Mouse (Mus musculus) lung, embryonic 16.5 days (tissue): Measurements from ENCODE around the gene Ntsr1. TPM values are rescaled to one million over a fixed set of nuclear protein-coding genes. Genes with fewer than 3 reads are reported as not detected.
A peak's percentile ranks its signal among the peaks of the same experiment; 100 is the strongest.

ENCODE experiments used
- ATAC-seq: fragments of 200-750 bp; cut with Nextera tagmentation; 2 replicates; pipeline ENCODE4 v1.8.0; 2017; ENCODE audit warnings: low read depth, mild to moderate bottlenecking, moderate library complexity
- H3K27ac ChIP-seq: fragments of 300-500 bp; sonication (generic); 2 replicates; pipeline ENCODE4 v1.5.1; 2014; ENCODE audit warnings: mild to moderate bottlenecking, control low read depth, low read length
- H3K27me3 ChIP-seq: fragments of 300-500 bp; sonication (generic); 2 replicates; pipeline ENCODE4 v1.6.1; 2014; ENCODE audit warnings: low read depth, low read length, mixed read lengths; ENCODE audit not compliant: control insufficient read depth, insufficient read depth
- H3K36me3 ChIP-seq: fragments of 300-500 bp; sonication (generic); 2 replicates; pipeline ENCODE4 v1.6.1; 2014; ENCODE audit warnings: low read length; ENCODE audit not compliant: control insufficient read depth, insufficient read depth
- H3K4me1 ChIP-seq: fragments of 300-500 bp; sonication (generic); replicated peaks from 2 replicates; pipeline ENCODE4 v1.6.1; 2014; ENCODE audit warnings: low read length, mixed read lengths; ENCODE audit not compliant: control insufficient read depth, insufficient read depth
- H3K4me2 ChIP-seq: fragments of 300-500 bp; sonication (generic); 2 replicates; pipeline ENCODE4 v1.6.1; 2014; ENCODE audit warnings: low read depth, low read length, control low read depth
- H3K4me3 ChIP-seq: fragments of 300-500 bp; sonication (generic); 2 replicates; pipeline ENCODE4 v1.5.1; 2014; ENCODE audit warnings: mild to moderate bottlenecking, low read length, control low read depth
- H3K9ac ChIP-seq: fragments of 300-500 bp; sonication (generic); 2 replicates; pipeline ENCODE4 v1.6.1; 2014; ENCODE audit warnings: low read length, control low read depth
- H3K9me3 ChIP-seq: fragments of 300-500 bp; sonication (generic); 2 replicates; pipeline ENCODE4 v1.6.1; 2016; ENCODE audit warnings: low read length; ENCODE audit not compliant: control insufficient read depth
- WGBS: fragments of 180-500 bp; shearing (Covaris S2); extraction: QIAGEN DNeasy Blood & Tissue Kit; methylation state at CpG from one replicate; pipeline ENCODE4 v1.1.7; 2014; 5-methylcytosine and 5-hydroxymethylcytosine counted together
- polyA plus RNA-seq: library from polyadenylated mRNA; unstranded; fragments of >200 nt; fragmentation: Nextera tagmentation; extraction: Ambion mirVana; gene quantifications from 2 replicates; pipeline ENCODE4 v1.2.1, GENCODE M21; 2015

Gene Ntsr1
- polyA plus RNA-seq, 1 experiment from 2014 or later: 0.98 TPM

DNA sequence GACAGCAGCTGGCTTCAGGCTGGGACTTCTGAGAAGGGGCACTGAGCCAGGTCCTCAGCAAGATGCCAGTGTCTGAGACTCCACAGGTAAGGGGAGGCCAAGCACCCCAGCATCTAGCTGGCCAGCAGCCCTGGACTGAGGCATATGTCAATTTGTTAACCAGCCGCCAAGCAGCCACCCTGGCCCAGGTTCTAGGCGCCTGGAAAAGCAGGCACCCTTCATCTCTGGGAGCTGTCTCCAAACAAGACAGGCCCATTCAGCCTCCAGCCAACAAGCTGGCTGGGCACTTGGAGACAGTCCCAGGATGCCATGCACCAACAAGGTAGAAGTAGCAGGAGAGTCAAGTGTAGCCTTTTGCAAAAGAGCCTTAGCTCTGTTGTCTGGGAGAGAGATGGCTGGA lies 43.9 kb downstream of the Ntsr1 start:
- WGBS: 62% methylated on average over 2 of the region's 2 CpGs
- no peak overlapping the region for H3K27ac ChIP-seq

GRCm38 (mm10) chr2:180545046-180545445 lies 45.3 kb downstream of the Ntsr1 start:
- WGBS: 72% methylated on average over 18 of the region's 18 CpGs
- Histone ChIP-seq H3K36me3 (no peaks in the 10 kb centered on the region), H3K9me3 (no peaks in the 10 kb centered on the region), H3K4me3 (no peak overlapping the region), H3K4me2 (no peak overlapping the region), H3K4me1 (peaks cover 6% of the 10 kb centered on the region), H3K27ac (no peak overlapping the region), H3K27me3 (no peaks in the 10 kb centered on the region), H3K9ac (no peak overlapping the region)
- ATAC-seq: 0 out of 2 replicates have a peak, but pooled peaks have one; percentile 32

More for the DNA sequence above, 43.9 kb downstream of the Ntsr1 start:
- ATAC-seq: no peak
- Histone ChIP-seq H3K27me3 (no peaks in the 10 kb centered on the region), H3K36me3 (no peaks in the 10 kb centered on the region), H3K4me1 (peaks cover 6% of the 10 kb centered on the region), H3K9me3 (no peaks in the 10 kb centered on the region), H3K4me3 (no peak overlapping the region), H3K9ac (no peak overlapping the region), H3K4me2 (no peak overlapping the region)

DNA sequence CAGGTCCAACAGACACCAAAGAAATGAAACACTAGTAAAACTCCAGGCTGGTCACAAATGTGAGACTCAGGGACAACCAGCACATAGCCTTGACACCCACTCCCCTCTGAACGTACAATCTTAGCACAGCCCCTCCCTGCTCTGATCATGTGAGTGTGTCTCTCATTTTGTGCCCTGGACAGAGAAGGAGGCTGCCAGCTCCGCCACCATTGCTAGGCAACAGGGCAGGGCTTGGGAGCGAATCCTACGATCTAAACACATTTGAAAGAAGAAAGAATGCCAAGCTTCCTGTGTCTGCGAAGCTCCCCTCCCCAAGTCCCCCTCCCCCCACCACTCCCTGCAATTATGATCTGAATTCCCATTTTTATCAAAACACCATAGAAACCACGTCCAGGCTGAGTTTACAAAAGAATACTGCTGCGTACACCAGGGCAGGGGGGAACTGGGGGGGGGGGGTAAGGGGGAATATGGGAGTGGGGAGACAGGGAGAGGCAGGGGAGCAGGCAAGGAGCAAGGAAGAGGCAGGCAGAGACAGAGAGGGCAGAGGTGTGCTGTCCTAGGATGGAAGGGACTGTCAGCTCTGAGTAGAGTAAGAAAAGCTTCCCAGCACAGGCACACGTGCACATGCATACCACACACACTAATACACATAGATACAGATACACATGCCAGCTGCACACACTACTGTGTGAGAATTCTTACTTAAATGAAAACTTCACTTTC lies 47.8 kb downstream of the Ntsr1 start:
- ATAC-seq: peak; percentile 79
- WGBS: 8% methylated on average over 8 of the region's 8 CpGs
- peak overlapping the region; percentile 28; the same call in 1 of the 2 replicates for H3K4me2 ChIP-seq

DNA sequence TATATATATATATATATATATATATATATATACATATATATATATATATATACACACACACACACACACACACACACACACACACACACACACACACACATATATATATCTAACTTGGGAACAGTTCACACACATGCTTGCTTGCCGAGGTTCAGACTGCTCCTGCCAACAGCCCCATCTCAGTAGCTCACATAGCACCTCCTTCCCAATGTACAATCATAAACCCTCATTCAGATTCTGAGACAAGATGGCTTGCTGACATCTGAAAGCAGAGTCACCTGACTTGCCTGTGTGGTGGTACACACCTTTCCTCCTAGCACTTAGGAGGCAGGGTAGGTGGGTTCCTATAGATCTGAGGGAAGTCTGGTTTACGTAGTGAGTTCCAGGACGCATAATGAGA lies 52.6 kb downstream of the Ntsr1 start:
- Histone ChIP-seq H3K9ac (no peak overlapping the region), H3K36me3 (no peaks in the 10 kb centered on the region), H3K27ac (no peak overlapping the region), H3K4me1 (peaks cover 4% of the 10 kb centered on the region), H3K4me2 (no peak overlapping the region), H3K9me3 (no peaks in the 10 kb centered on the region), H3K4me3 (no peak overlapping the region), H3K27me3 (no peaks in the 10 kb centered on the region)
- WGBS: 57% methylated on average over 3 of the region's 3 CpGs
- ATAC-seq: no peak

More for the DNA sequence above, 47.8 kb downstream of the Ntsr1 start:
- Histone ChIP-seq H3K4me1 (peaks cover 6% of the 10 kb centered on the region), H3K9me3 (no peaks in the 10 kb centered on the region), H3K4me3 (no peak overlapping the region), H3K27ac (no peak overlapping the region), H3K9ac (no peak overlapping the region), H3K36me3 (no peaks in the 10 kb centered on the region), H3K27me3 (no peaks in the 10 kb centered on the region)

GRCm38 (mm10) chr2:180555219-180555618 lies 55.4 kb downstream of the Ntsr1 start:
- no peak overlapping the region for H3K4me3 ChIP-seq
- no peak overlapping the region for H3K27ac ChIP-seq
- H3K4me2 ChIP-seq: no peak overlapping the region
- H3K27me3 ChIP-seq: no peaks in the 10 kb centered on the region
- ATAC-seq: no peak
- no peaks in the 10 kb centered on the region for H3K36me3 ChIP-seq
- no peak overlapping the region for H3K9ac ChIP-seq
- WGBS: 55% methylated on average over 3 of the region's 3 CpGs
- H3K4me1 ChIP-seq: no peaks in the 10 kb centered on the region
- H3K9me3 ChIP-seq: peaks cover 3% of the 10 kb centered on the region; the same call in 1 of the 2 replicates

GRCm38 (mm10) chr2:180556470-180556869 lies 56.7 kb downstream of the Ntsr1 start:
- Histone ChIP-seq H3K4me1 (no peaks in the 10 kb centered on the region), H3K4me3 (no peak overlapping the region), H3K9me3 (peaks cover 4% of the 10 kb centered on the region; the same call in 1 of the 2 replicates), H3K4me2 (no peak overlapping the region), H3K9ac (no peak overlapping the region), H3K27ac (no peak overlapping the region), H3K36me3 (no peaks in the 10 kb centered on the region), H3K27me3 (no peaks in the 10 kb centered on the region)
- WGBS: 71% methylated on average over 3 of the region's 3 CpGs
- ATAC-seq: no peak

- no peaks in the 10 kb centered on the region for H3K36me3 ChIP-seq
- no peak overlapping the region for H3K4me2 ChIP-seq
- H3K27me3 ChIP-seq: peaks cover 6% of the 10 kb centered on the region
- no peak for ATAC-seq
- 53% methylated on average over 5 of the region's 5 CpGs for WGBS
- H3K4me1 ChIP-seq: no peaks in the 10 kb centered on the region
- H3K9ac ChIP-seq: no peak overlapping the region
- H3K9me3 ChIP-seq: peaks cover 4% of the 10 kb centered on the region; the same call in 1 of the 2 replicates
- H3K27ac ChIP-seq: no peak overlapping the region
- no peak overlapping the region for H3K4me3 ChIP-seq
Observed at GRCm38 (mm10) chr2:180560245-180560644, 60.5 kb downstream of the Ntsr1 start.

GRCm38 (mm10) chr2:180562146-180562545 lies 62.4 kb downstream of the Ntsr1 start:
- no peak for ATAC-seq
- Histone ChIP-seq H3K4me1 (peaks cover 8% of the 10 kb centered on the region; the same call in 1 of the 2 replicates), H3K4me3 (no peak overlapping the region), H3K9me3 (peaks cover 4% of the 10 kb centered on the region; the same call in 1 of the 2 replicates), H3K27ac (no peak overlapping the region), H3K9ac (no peak overlapping the region), H3K27me3 (peaks cover 6% of the 10 kb centered on the region), H3K4me2 (no peak overlapping the region), H3K36me3 (no peaks in the 10 kb centered on the region)
- 36% methylated on average over 5 of the region's 5 CpGs for WGBS

GRCm38 (mm10) chr2:180563296-180563695 lies 63.5 kb downstream of the Ntsr1 start:
- 51% methylated on average over 6 of the region's 6 CpGs for WGBS
- Histone ChIP-seq H3K9me3 (peaks cover 4% of the 10 kb centered on the region; the same call in 1 of the 2 replicates), H3K4me3 (no peak overlapping the region), H3K9ac (no peak overlapping the region), H3K4me1 (peaks cover 8% of the 10 kb centered on the region; the same call in 1 of the 2 replicates), H3K36me3 (no peaks in the 10 kb centered on the region), H3K27ac (no peak overlapping the region), H3K27me3 (peaks cover 6% of the 10 kb centered on the region), H3K4me2 (no peak overlapping the region)
- ATAC-seq: no peak
